Mouse (Mus musculus) adrenal gland (tissue): ENCODE measurements at regions not wholly inside any gene's neighbourhood (a gene's known extent, or its start where the extent isn't known, plus 50 kb on each side); places are given as distances from the start of the nearest gene placed in this dataset.

Experiments
- intact Hi-C: fragments of 180-260 bp; cut with DNase I; formaldehyde crosslinking; loops from one replicate; pipeline ENCODE4 v1.15.1; 2025

DNA sequence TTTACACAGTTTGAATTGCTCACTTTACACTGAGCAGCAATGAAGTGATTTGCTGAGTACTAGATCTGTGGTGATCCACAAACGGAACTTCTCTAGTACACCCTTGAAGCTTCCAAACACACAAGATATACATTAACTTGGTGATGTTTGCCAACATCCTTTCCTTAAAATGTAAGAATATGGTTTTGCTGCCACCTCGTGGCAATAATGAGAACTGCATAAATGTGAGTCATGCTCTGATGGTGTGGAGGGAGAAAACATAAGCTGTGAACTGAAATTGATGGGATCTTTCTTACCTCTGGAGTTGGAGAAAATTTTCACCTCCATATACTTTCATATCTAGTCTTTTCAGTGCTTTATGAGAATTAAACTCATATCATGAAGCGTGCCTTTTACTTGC is 51.6 kb downstream of the Bex3 start:
- intact Hi-C loops: loop anchor here (2.0 kb wide), 1 partner anchor 125 kb away; no protein-coding TSS in a partner anchor

DNA sequence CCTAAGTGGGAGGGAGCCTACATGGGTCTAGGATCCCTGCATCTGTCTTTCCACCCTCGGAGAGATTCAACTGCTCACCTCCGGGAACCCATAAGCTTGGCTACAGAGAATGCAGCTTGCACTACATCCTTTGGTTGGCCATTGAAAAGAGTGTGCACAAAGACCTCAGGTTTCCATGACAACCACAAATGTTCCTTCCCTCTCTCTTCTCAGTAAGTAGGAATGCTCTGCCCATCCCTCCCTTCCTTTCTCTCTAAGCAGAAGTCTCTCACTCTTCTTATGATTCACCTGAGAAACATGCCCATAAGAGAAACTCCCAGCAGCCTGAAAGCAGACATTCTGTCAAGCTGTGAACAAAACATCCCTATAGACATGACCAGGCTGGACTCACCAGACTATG is 95.8 kb downstream of the Bex3 start:
- intact Hi-C loops: no loop called here
